Mouse (Mus musculus) CH12.LX (cell line): ENCODE measurements around the gene Lgals8.

Experiments used
- CTCF ChIP-seq, 2 experiments: IDR thresholded peaks in 1 of 2; conservative IDR thresholded peaks in 1 of 2; 2 replicates each; pipeline ENCODE4 v1.5.1; 2011 to 2012; ENCODE audit warnings: low read depth in 2 of 2, low read length in 2 of 2, improper control_type of control experiment in 1 of 2, inconsistent platforms in 1 of 2, mild to moderate bottlenecking in 1 of 2, moderate library complexity in 1 of 2
- E2F4 ChIP-seq: IDR thresholded peaks from 2 replicates; pipeline ENCODE4 v1.6.1; 2011; ENCODE audit warnings: low read depth, low read length, improper control_type of control experiment; ENCODE audit not compliant: insufficient replicate concordance
- PAX5 ChIP-seq: IDR thresholded peaks from 2 replicates; pipeline ENCODE4 v1.6.1; 2012; ENCODE audit warnings: low read length, inconsistent platforms, mixed read lengths
- RCOR1 ChIP-seq: conservative IDR thresholded peaks from 2 replicates; pipeline ENCODE4 v1.6.1; 2012; ENCODE audit warnings: low read depth, mild to moderate bottlenecking, inconsistent platforms, low read length, improper control_type of control experiment
- TCF12 ChIP-seq: IDR thresholded peaks from 2 replicates; pipeline ENCODE4 v1.6.1; 2014; ENCODE audit warnings: low read depth, mild to moderate bottlenecking, inconsistent platforms, low read length, improper control_type of control experiment

DNA sequence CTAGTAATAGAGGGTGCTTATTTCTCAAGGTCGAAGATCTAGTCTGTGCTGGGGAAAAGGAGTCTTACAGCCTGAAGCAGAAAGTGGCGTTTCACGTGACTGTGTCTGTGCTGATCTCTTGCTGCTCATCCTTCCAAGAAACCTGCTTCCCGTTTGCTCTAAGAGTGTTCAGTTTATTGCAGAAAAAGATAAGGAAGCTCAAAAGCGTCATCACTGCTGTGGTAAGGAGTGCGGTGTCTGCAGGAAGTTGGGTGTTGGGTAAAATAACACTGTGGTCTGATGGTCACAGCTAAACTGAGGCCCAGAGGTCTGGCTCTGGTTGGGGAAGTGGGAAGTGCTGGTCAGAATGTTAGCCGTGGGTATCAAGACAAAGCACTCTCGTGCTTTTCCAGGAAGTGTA, 52.7 kb downstream of the Lgals8 start:
- TF ChIP-seq TCF12 (no peak), RCOR1 (no peak), E2F4 (no peak), PAX5 (no peak), CTCF (conservative IDR thresholded peaks at IDR 0.05 in 1 of 2, IDR thresholded peaks at IDR 0.05 in 1 of 2; ENCODE audit: low read depth in 2 of 2, low read length in 2 of 2) (no peak)
